ENCODE assay signal across 10 mouse cellular contexts in genomic region chr12:3370979-3371925, GRCm38 (mm10). TPM values are rescaled to one million over a fixed set of nuclear protein-coding genes. Genes with fewer than 3 reads are reported as not detected.
DNase-seq lines count a peak whose midpoint lies in the region; ATAC-seq and TF ChIP-seq lines count a peak whose summit lies in the region.
"Had no signal": no experiment of that assay in that cellular context is flagged by ENCODE, and none has a peak within 500 bp of the region (broad histone marks: within the 10 kb centered on the region; RNA-seq: fewer than 3 reads in every experiment).

No protein-coding gene starts in this region.

- H3K9ac ChIP-seq in intestine, embryonic 14.5 days (ENCODE audit: low read length), result no peak overlapping the region
- H3K9ac ChIP-seq in intestine, postnatal 0 days (ENCODE audit: low read depth, low read length), result no peak overlapping the region
- peak overlapping the region; percentile 48 for H3K9ac ChIP-seq in forebrain, embryonic 12.5 days
- peak overlapping the region; percentile 40 for H3K9ac ChIP-seq in midbrain, embryonic 14.5 days (replicated peaks; ENCODE audit: low read length)
- H3K9ac ChIP-seq: liver, postnatal 0 days had no signal

- no peaks in the 10 kb centered on the region for H3K9me3 ChIP-seq in intestine, embryonic 14.5 days (ENCODE audit: control insufficient read depth, low read length)
- H3K9me3 ChIP-seq in intestine, postnatal 0 days (ENCODE audit: control insufficient read depth), result no peaks in the 10 kb centered on the region
- peaks cover 11% of the 10 kb centered on the region; the same call in 1 of the 2 replicates for H3K9me3 ChIP-seq in forebrain, embryonic 12.5 days
- H3K9me3 ChIP-seq in midbrain, embryonic 14.5 days (ENCODE audit: control insufficient read depth, low read length), result peaks cover 10% of the 10 kb centered on the region

- 29% methylated on average over 11 of the region's 11 CpGs for WGBS in intestine, embryonic 14.5 days
- WGBS in intestine, postnatal 0 days, result 44% methylated on average over 11 of the region's 11 CpGs
- 7% methylated on average over 11 of the region's 11 CpGs for WGBS in forebrain, embryonic 12.5 days
- WGBS in midbrain, embryonic 14.5 days, result 5% methylated on average over 11 of the region's 11 CpGs

- ATAC-seq in intestine, embryonic 14.5 days (replicated peaks; ENCODE audit: low FRiP score, low TSS enrichment, low read depth), result no peak
- no peak for ATAC-seq in intestine, postnatal 0 days
- peak; percentile 15; the same call in 1 of the 2 replicates for ATAC-seq in forebrain, embryonic 12.5 days (ENCODE audit: low FRiP score)
- ATAC-seq in midbrain, embryonic 14.5 days (ENCODE audit: low FRiP score, low TSS enrichment), result no peak
- ATAC-seq: liver, postnatal 0 days had no signal

- H3K4me3 ChIP-seq in intestine, embryonic 14.5 days (ENCODE audit: low read depth, low read length), result no peak overlapping the region
- no peak overlapping the region for H3K4me3 ChIP-seq in intestine, postnatal 0 days (ENCODE audit: low read depth, low read length)
- H3K4me3 ChIP-seq in forebrain, embryonic 12.5 days (replicated peaks), result peak overlapping the region; percentile 33
- H3K4me3 ChIP-seq in midbrain, embryonic 14.5 days (replicated peaks; ENCODE audit: low read depth, low read length), result peak overlapping the region; percentile 81

- peaks cover 25% of the 10 kb centered on the region; the same call in 1 of the 2 replicates for H3K4me1 ChIP-seq in intestine, embryonic 14.5 days (replicated peaks; ENCODE audit: control insufficient read depth, insufficient read depth, low read length)
- no peaks in the 10 kb centered on the region for H3K4me1 ChIP-seq in intestine, postnatal 0 days (replicated peaks; ENCODE audit: control insufficient read depth, insufficient read depth, low read length)
- peaks cover 63% of the 10 kb centered on the region for H3K4me1 ChIP-seq in forebrain, embryonic 12.5 days
- H3K4me1 ChIP-seq in midbrain, embryonic 14.5 days (ENCODE audit: control insufficient read depth, insufficient read depth, low read length), result peaks cover 60% of the 10 kb centered on the region

- peaks cover 19% of the 10 kb centered on the region; the same call in 1 of the 2 replicates for H3K36me3 ChIP-seq in intestine, embryonic 14.5 days (ENCODE audit: control insufficient read depth, insufficient read depth, low read length)
- no peaks in the 10 kb centered on the region for H3K36me3 ChIP-seq in intestine, postnatal 0 days (ENCODE audit: control insufficient read depth, insufficient read depth)
- H3K36me3 ChIP-seq in forebrain, embryonic 12.5 days (replicated peaks), result peaks cover 34% of the 10 kb centered on the region
- peaks cover 49% of the 10 kb centered on the region for H3K36me3 ChIP-seq in midbrain, embryonic 14.5 days (ENCODE audit: control insufficient read depth, insufficient read depth, low read length)

- H3K27me3 ChIP-seq in intestine, embryonic 14.5 days (replicated peaks; ENCODE audit: control insufficient read depth, insufficient read depth, low read length), result no peaks in the 10 kb centered on the region
- no peaks in the 10 kb centered on the region for H3K27me3 ChIP-seq in intestine, postnatal 0 days (replicated peaks; ENCODE audit: control insufficient read depth, insufficient read depth, low read length)
- no peaks in the 10 kb centered on the region; the same call in 1 of the 2 replicates for H3K27me3 ChIP-seq in forebrain, embryonic 12.5 days
- H3K27me3 ChIP-seq in midbrain, embryonic 14.5 days (ENCODE audit: control insufficient read depth, insufficient read depth, low read length), result no peaks in the 10 kb centered on the region

- peak overlapping the region; percentile 16; the same call in 1 of the 2 replicates for H3K4me2 ChIP-seq in intestine, embryonic 14.5 days (ENCODE audit: low read length)
- H3K4me2 ChIP-seq in intestine, postnatal 0 days (replicated peaks; ENCODE audit: low read depth), result no peak overlapping the region
- peak overlapping the region; percentile 83 for H3K4me2 ChIP-seq in forebrain, embryonic 12.5 days
- H3K4me2 ChIP-seq in midbrain, embryonic 14.5 days (ENCODE audit: low read length), result peak overlapping the region; percentile 85

- DNase-seq in intestine, embryonic 14.5 days (ENCODE audit: low spot score), result no peak
- DNase-seq in adrenal gland, postnatal 10 days, result peak; percentile 58
- DNase-seq in midbrain, embryonic 14.5 days, result peak; percentile 48
- no peak for DNase-seq in layer of hippocampus, postnatal 36 days
- DNase-seq in thymus, postnatal 0 days (ENCODE audit: low spot score), result no peak
- no peak for DNase-seq in lung, postnatal 10 days
- DNase-seq: gastrocnemius, postnatal 14 days; liver, postnatal 0 days had no signal

- no peak overlapping the region for H3K27ac ChIP-seq in intestine, embryonic 14.5 days (ENCODE audit: low read depth)
- no peak overlapping the region for H3K27ac ChIP-seq in intestine, postnatal 0 days (ENCODE audit: low read depth, low read length)
- peak overlapping the region; percentile 65 for H3K27ac ChIP-seq in forebrain, embryonic 12.5 days
- H3K27ac ChIP-seq in midbrain, embryonic 14.5 days (replicated peaks; ENCODE audit: low read depth, low read length), result peak overlapping the region; percentile 58

- TF ChIP-seq CTCF in intestine, postnatal 0 days (IDR thresholded peaks at IDR 0.05; ENCODE audit: low read depth), result no peak

RNA-seq across cellular contexts. Expression of gene Kif3c, which starts 6.3 kb away (rescaled TPM):
- 11.5 and 13.0 TPM in 2 replicates for polyA plus RNA-seq in intestine, embryonic 14.5 days (2014; fragmentation: Nextera tagmentation; extraction: Ambion mirVana)
- polyA plus RNA-seq in intestine, postnatal 0 days (2015; fragmentation: Nextera tagmentation; extraction: Ambion mirVana), result 2.3 and 2.4 TPM in 2 replicates
- total RNA-seq in adrenal gland, postnatal 10 days (2021), result 10 to 100 TPM; 13.2 to 18.5 TPM
- polyA plus RNA-seq in forebrain, embryonic 12.5 days (2016; fragmentation: Nextera tagmentation; extraction: Ambion mirVana), result 54.0 and 63.5 TPM in 2 replicates
- 72.0 and 78.2 TPM in 2 replicates for polyA plus RNA-seq in midbrain, embryonic 14.5 days (2014; fragmentation: Nextera tagmentation; extraction: Ambion mirVana)
- total RNA-seq in layer of hippocampus, postnatal 36 days (2021), result 100 to 1,000 TPM; 163 to 168 TPM
- polyA plus RNA-seq in thymus, postnatal 0 days (2015; fragmentation: Nextera tagmentation; extraction: Ambion mirVana), result 6.4 and 6.9 TPM in 2 replicates

RNA-seq across cellular contexts. Expression of gene Asxl2, which starts 55.4 kb away (rescaled TPM):
- polyA plus RNA-seq in intestine, embryonic 14.5 days (2014; fragmentation: Nextera tagmentation; extraction: Ambion mirVana), result 19.7 and 21.5 TPM in 2 replicates
- polyA plus RNA-seq in intestine, postnatal 0 days (2015; fragmentation: Nextera tagmentation; extraction: Ambion mirVana), result 8.3 and 10.3 TPM in 2 replicates
- 10 to 100 TPM; 31.6 to 37.7 TPM for total RNA-seq in adrenal gland, postnatal 10 days (2021)
- polyA plus RNA-seq in forebrain, embryonic 12.5 days (2016; fragmentation: Nextera tagmentation; extraction: Ambion mirVana), result 19.6 and 20.7 TPM in 2 replicates
- 10.2 and 14.4 TPM in 2 replicates for polyA plus RNA-seq in midbrain, embryonic 14.5 days (2014; fragmentation: Nextera tagmentation; extraction: Ambion mirVana)
- total RNA-seq in layer of hippocampus, postnatal 36 days (2021), result 10 to 100 TPM; 31.0 to 31.6 TPM
- polyA plus RNA-seq in thymus, postnatal 0 days (2015; fragmentation: Nextera tagmentation; extraction: Ambion mirVana), result 13.5 and 17.6 TPM in 2 replicates

Comparison
In these comparisons a context has a peak if more than half of its experiments do, and no peak if none do; other contexts are left out.
1. DNase-seq: peak in adrenal gland, postnatal 10 days (single experiment) and midbrain, embryonic 14.5 days (single experiment); none in intestine, embryonic 14.5 days (single experiment), layer of hippocampus, postnatal 36 days (0 of 2), thymus, postnatal 0 days (single experiment) and lung, postnatal 10 days (single experiment).
2. H3K27ac ChIP-seq: peak in forebrain, embryonic 12.5 days (single experiment) and midbrain, embryonic 14.5 days (single experiment); none in intestine, embryonic 14.5 days (single experiment) and intestine, postnatal 0 days (single experiment).
3. H3K4me3 ChIP-seq: peak in forebrain, embryonic 12.5 days (single experiment) and midbrain, embryonic 14.5 days (single experiment); none in intestine, embryonic 14.5 days (single experiment) and intestine, postnatal 0 days (single experiment).
4. H3K9ac ChIP-seq: peak in forebrain, embryonic 12.5 days (single experiment) and midbrain, embryonic 14.5 days (single experiment); none in intestine, embryonic 14.5 days (single experiment) and intestine, postnatal 0 days (single experiment).